Mouse (Mus musculus): Measurements from ENCODE around the gene Lrrc17. TPM values are rescaled to one million over a fixed set of nuclear protein-coding genes. Genes with fewer than 3 reads are reported as not detected.
"Not testable (repeated sequence)": the region's sequence is repeated elsewhere in the genome, so short reads cannot be mapped to it uniquely, and the experiment has no call there.

Gene Lrrc17
- polyA plus RNA-seq, 2 experiments = 0.85 to 0.93 TPM

- no peak for DNase-seq (ENCODE audit: low read depth in 3 of 3, low spot score in 3 of 3)
- WGBS (ENCODE audit: insufficient replicate concordance) = 83% methylated on average over 13 of the region's 13 CpGs
- no peaks in the 10 kb centered on the region for H3K27me3 ChIP-seq (ENCODE audit: control insufficient read depth, insufficient read depth, low read length)
These were observed 44.9 kb downstream of the Lrrc17 start for GRCm38 (mm10) chr5:21588220-21588619.

GRCm38 (mm10) chr5:21592106-21592505, 48.7 kb downstream of the Lrrc17 start:
- ATAC-seq (ENCODE audit: insufficient read depth) (no peak), DNase-seq (ENCODE audit: low read depth in 3 of 3, low spot score in 3 of 3) (no peak)
- H3K9me3 ChIP-seq (ENCODE audit: control insufficient read depth, low read length) = no peaks in the 10 kb centered on the region
- WGBS (ENCODE audit: insufficient replicate concordance) = 66% methylated on average over 2 of the region's 2 CpGs
- H3K4me3 ChIP-seq (ENCODE audit: insufficient read depth in 1 of 2, low read depth in 2 of 2, low read length in 2 of 2) = no peak overlapping the region
- no peaks in the 10 kb centered on the region for H3K36me3 ChIP-seq (replicated peaks; ENCODE audit: control insufficient read depth, insufficient read depth, low read depth)
- H3K27ac ChIP-seq = no peak overlapping the region
- no peak overlapping the region for H3K4me2 ChIP-seq (ENCODE audit: low read depth)
- H3K27me3 ChIP-seq (ENCODE audit: control insufficient read depth, insufficient read depth, low read length) = no peaks in the 10 kb centered on the region
- H3K9ac ChIP-seq (replicated peaks) = no peak overlapping the region
- TF ChIP-seq CTCF (IDR thresholded peaks at IDR 0.05; ENCODE audit: low read depth) = no peak
- no peak for TF ChIP-seq EP300 (IDR thresholded peaks at IDR 0.05; ENCODE audit: low read depth)
- H3K4me1 ChIP-seq (replicated peaks; ENCODE audit: control insufficient read depth in 2 of 2, insufficient read depth in 2 of 2, low read length in 1 of 2) = no peaks in the 10 kb centered on the region

More at GRCm38 (mm10) chr5:21588220-21588619, 44.9 kb downstream of the Lrrc17 start:
- no peaks in the 10 kb centered on the region for H3K4me1 ChIP-seq (replicated peaks; ENCODE audit: control insufficient read depth in 2 of 2, insufficient read depth in 2 of 2, low read length in 1 of 2)
- TF ChIP-seq CTCF (IDR thresholded peaks at IDR 0.05; ENCODE audit: low read depth) = no peak
- no peak for TF ChIP-seq EP300 (IDR thresholded peaks at IDR 0.05; ENCODE audit: low read depth)
- H3K36me3 ChIP-seq (replicated peaks; ENCODE audit: control insufficient read depth, insufficient read depth, low read depth) = no peaks in the 10 kb centered on the region
- H3K27ac ChIP-seq = no peak overlapping the region
- H3K4me2 ChIP-seq (ENCODE audit: low read depth) = no peak overlapping the region
- no peak overlapping the region for H3K4me3 ChIP-seq (ENCODE audit: insufficient read depth in 1 of 2, low read depth in 2 of 2, low read length in 2 of 2)
- no peaks in the 10 kb centered on the region for H3K9me3 ChIP-seq (ENCODE audit: control insufficient read depth, low read length)
- no peak for ATAC-seq (ENCODE audit: insufficient read depth)
- H3K9ac ChIP-seq (replicated peaks) = no peak overlapping the region

GRCm38 (mm10) chr5:21593201-21593709, 49.9 kb downstream of the Lrrc17 start:
- no peaks in the 10 kb centered on the region for H3K27me3 ChIP-seq (ENCODE audit: control insufficient read depth, insufficient read depth, low read length)

DNA sequence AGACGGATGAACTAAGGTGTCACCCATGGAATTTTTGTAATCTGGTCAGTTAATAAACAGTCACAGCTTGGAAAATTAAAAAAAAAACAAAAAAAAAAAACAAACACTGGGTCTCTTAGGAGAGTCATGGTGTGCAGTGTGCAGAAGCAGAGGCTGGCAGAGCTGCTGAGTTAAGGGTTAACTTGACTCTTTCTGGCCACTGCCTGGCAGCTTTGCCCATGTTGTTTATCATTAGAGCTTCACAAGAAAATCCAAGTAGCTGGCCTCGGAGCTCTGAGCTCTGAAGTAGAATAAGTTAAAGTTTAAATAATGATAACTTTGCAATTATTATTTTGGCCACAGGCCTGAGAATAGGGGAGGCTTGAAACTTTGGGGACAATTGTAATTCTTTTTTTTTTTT, 56.2 kb downstream of the Lrrc17 start:
- H3K27ac ChIP-seq; H3K4me1 ChIP-seq (replicated peaks; ENCODE audit: control insufficient read depth in 2 of 2, insufficient read depth in 2 of 2, low read length in 1 of 2); H3K27me3 ChIP-seq (ENCODE audit: control insufficient read depth, insufficient read depth, low read length); DNase-seq (ENCODE audit: low read depth in 3 of 3, low spot score in 3 of 3); H3K9me3 ChIP-seq (ENCODE audit: control insufficient read depth, low read length); ATAC-seq (ENCODE audit: insufficient read depth); H3K9ac ChIP-seq (replicated peaks); H3K36me3 ChIP-seq (replicated peaks; ENCODE audit: control insufficient read depth, insufficient read depth, low read depth); H3K4me3 ChIP-seq (ENCODE audit: insufficient read depth in 1 of 2, low read depth in 2 of 2, low read length in 2 of 2); H3K4me2 ChIP-seq (ENCODE audit: low read depth): not testable (repeated sequence)
- 40% methylated on average over 2 of the region's 2 CpGs for WGBS (ENCODE audit: insufficient replicate concordance)

More at GRCm38 (mm10) chr5:21593201-21593709, 49.9 kb downstream of the Lrrc17 start:
- TF ChIP-seq EP300 (IDR thresholded peaks at IDR 0.05; ENCODE audit: low read depth) (no peak), CTCF (IDR thresholded peaks at IDR 0.05; ENCODE audit: low read depth) (no peak)
- Histone ChIP-seq H3K9me3 (ENCODE audit: control insufficient read depth, low read length) (no peaks in the 10 kb centered on the region), H3K4me3 (ENCODE audit: insufficient read depth in 1 of 2, low read depth in 2 of 2, low read length in 2 of 2) (no peak overlapping the region), H3K9ac (replicated peaks) (no peak overlapping the region), H3K36me3 (replicated peaks; ENCODE audit: control insufficient read depth, insufficient read depth, low read depth) (no peaks in the 10 kb centered on the region), H3K27ac (no peak overlapping the region), H3K4me1 (replicated peaks; ENCODE audit: control insufficient read depth in 2 of 2, insufficient read depth in 2 of 2, low read length in 1 of 2) (no peaks in the 10 kb centered on the region), H3K4me2 (ENCODE audit: low read depth) (no peak overlapping the region)
- 69% methylated on average over 9 of the region's 9 CpGs for WGBS (ENCODE audit: insufficient replicate concordance)
- no peak for ATAC-seq (ENCODE audit: insufficient read depth)
- no peak for DNase-seq (ENCODE audit: low read depth in 3 of 3, low spot score in 3 of 3)

DNA sequence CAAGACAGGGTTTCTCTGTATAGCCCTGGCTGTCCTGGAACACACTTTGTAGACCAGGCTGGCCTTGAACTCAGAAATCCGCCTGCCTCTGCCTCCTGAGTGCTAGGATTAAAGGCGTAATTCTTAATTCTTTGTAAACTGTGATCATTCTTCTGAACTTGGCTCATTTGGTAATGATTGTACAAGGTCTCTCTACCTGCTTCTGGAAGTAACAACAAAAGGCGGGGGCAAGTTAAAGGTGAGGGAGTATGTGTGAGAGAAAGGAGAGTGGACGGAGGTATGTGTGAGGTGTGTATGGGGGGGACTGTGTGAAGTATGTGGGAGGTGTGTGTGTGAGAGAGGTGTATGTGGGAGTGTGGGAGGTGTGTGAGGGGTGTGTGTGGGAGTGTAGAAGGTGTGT, 56.6 kb downstream of the Lrrc17 start:
- Histone ChIP-seq H3K36me3 (replicated peaks; ENCODE audit: control insufficient read depth, insufficient read depth, low read depth) (no peaks in the 10 kb centered on the region), H3K27me3 (ENCODE audit: control insufficient read depth, insufficient read depth, low read length) (no peaks in the 10 kb centered on the region), H3K4me2 (ENCODE audit: low read depth) (no peak overlapping the region), H3K9ac (replicated peaks) (no peak overlapping the region), H3K27ac (no peak overlapping the region), H3K4me3 (ENCODE audit: insufficient read depth in 1 of 2, low read depth in 2 of 2, low read length in 2 of 2) (no peak overlapping the region), H3K4me1 (replicated peaks; ENCODE audit: control insufficient read depth in 2 of 2, insufficient read depth in 2 of 2, low read length in 1 of 2) (no peaks in the 10 kb centered on the region), H3K9me3 (ENCODE audit: control insufficient read depth, low read length) (no peaks in the 10 kb centered on the region)
- no peak for TF ChIP-seq EP300 (IDR thresholded peaks at IDR 0.05; ENCODE audit: low read depth)
- TF ChIP-seq CTCF (IDR thresholded peaks at IDR 0.05; ENCODE audit: low read depth) = no peak
- ATAC-seq (ENCODE audit: insufficient read depth) (no peak), DNase-seq (ENCODE audit: low read depth in 3 of 3, low spot score in 3 of 3) (no peak)
- WGBS (ENCODE audit: insufficient replicate concordance) = 68% methylated on average over 4 of the region's 4 CpGs
